Mouse (Mus musculus) midbrain, embryonic 15.5 days (tissue): ENCODE results near the gene Ddr2. TPM values are rescaled to one million over a fixed set of nuclear protein-coding genes. Genes with fewer than 3 reads are reported as not detected.

Experiments
- ATAC-seq: fragments of 200-750 bp; cut with Nextera tagmentation; replicated peaks from 2 replicates; pipeline ENCODE4 v1.8.0; 2017; ENCODE audit warnings: moderate TSS enrichment
- H3K27ac ChIP-seq: fragments of 300-500 bp; sonication (generic); 2 replicates; pipeline ENCODE4 v1.5.1; 2015; ENCODE audit warnings: mild to moderate bottlenecking, inconsistent platforms
- H3K27me3 ChIP-seq: fragments of 300-500 bp; sonication (generic); replicated peaks from 2 replicates; pipeline ENCODE4 v1.6.1; 2015; ENCODE audit warnings: inconsistent platforms
- H3K36me3 ChIP-seq: fragments of 300-500 bp; sonication (generic); replicated peaks from 2 replicates; pipeline ENCODE4 v1.6.1; 2015; ENCODE audit warnings: inconsistent platforms
- H3K4me1 ChIP-seq: fragments of 300-500 bp; sonication (generic); 2 replicates; pipeline ENCODE4 v1.6.1; 2015; ENCODE audit warnings: inconsistent platforms
- H3K4me2 ChIP-seq: fragments of 300-500 bp; sonication (generic); 2 replicates; pipeline ENCODE4 v1.6.1; 2015; ENCODE audit warnings: inconsistent platforms, mild to moderate bottlenecking, moderate library complexity
- H3K4me3 ChIP-seq: fragments of 300-500 bp; sonication (generic); 2 replicates; pipeline ENCODE4 v1.5.1; 2015; ENCODE audit warnings: mild to moderate bottlenecking, inconsistent platforms
- H3K9ac ChIP-seq: fragments of 300-500 bp; sonication (generic); 2 replicates; pipeline ENCODE4 v1.6.1; 2015; ENCODE audit warnings: mild to moderate bottlenecking, inconsistent platforms
- H3K9me3 ChIP-seq: fragments of 300-500 bp; sonication (generic); 2 replicates; pipeline ENCODE4 v1.6.1; 2016; ENCODE audit warnings: inconsistent platforms
- WGBS: fragments of 180-500 bp; shearing (Covaris S2); methylation state at CpG from one replicate; pipeline ENCODE4 v1.1.7; 2015; ENCODE audit warnings: mixed read lengths; 5-methylcytosine and 5-hydroxymethylcytosine counted together
- polyA plus RNA-seq: library from polyadenylated mRNA; unstranded; fragments of >200 nt; fragmentation: Nextera tagmentation; extraction: Ambion mirVana; gene quantifications from 2 replicates; pipeline ENCODE4 v1.2.1, GENCODE M21; 2015

Gene Ddr2
- polyA plus RNA-seq, 1 experiment from 2014 or later, result 9.4 TPM

DNA sequence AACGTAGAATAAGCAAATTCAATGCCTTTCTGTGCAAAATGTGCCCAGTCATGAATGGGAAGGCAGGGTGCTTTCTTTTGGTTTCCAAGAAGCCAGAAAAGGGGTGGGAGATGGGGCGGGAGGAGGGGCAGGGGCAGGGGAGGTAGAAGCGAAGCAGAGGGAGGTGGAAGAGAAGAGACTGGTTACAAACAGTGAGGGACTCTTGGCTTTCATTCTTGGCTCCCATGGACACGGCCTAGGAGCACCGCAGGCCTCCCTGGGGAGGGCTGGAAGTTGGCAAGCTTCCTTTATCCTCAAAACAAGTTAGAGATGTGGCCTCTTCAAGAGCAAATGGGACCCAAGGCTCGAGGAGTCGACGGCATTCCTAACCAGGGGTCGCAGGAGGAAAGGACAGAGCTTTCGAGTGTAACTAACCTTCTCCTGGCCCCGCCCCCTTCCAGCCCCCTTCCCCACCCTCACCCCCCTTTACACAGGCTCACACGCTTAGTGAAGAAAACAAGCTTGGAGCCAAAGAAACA is 182.0 kb downstream of the Ddr2 start, which contains the start of gene Ccdc190:
Ccdc190 (plus strand) TSS at position 195 of the 518 bp plus-strand sequence.
- Histone ChIP-seq H3K4me2 (peak within 1 kb of the TSS; percentile 29), H3K9ac (no peak within 1 kb of the TSS), H3K27me3 (no peaks in the 10 kb centered on the region), H3K36me3 (no peaks in the 10 kb centered on the region), H3K9me3 (no peaks in the 10 kb centered on the region), H3K27ac (peak within 1 kb of the TSS; percentile 39), H3K4me3 (peak within 1 kb of the TSS; percentile 11; the same call in 1 of the 2 replicates), H3K4me1 (peaks cover 17% of the 10 kb centered on the region)
- 6% methylated on average over 12 of the region's 12 CpGs for WGBS
- ATAC-seq, result peak; percentile 84

DNA sequence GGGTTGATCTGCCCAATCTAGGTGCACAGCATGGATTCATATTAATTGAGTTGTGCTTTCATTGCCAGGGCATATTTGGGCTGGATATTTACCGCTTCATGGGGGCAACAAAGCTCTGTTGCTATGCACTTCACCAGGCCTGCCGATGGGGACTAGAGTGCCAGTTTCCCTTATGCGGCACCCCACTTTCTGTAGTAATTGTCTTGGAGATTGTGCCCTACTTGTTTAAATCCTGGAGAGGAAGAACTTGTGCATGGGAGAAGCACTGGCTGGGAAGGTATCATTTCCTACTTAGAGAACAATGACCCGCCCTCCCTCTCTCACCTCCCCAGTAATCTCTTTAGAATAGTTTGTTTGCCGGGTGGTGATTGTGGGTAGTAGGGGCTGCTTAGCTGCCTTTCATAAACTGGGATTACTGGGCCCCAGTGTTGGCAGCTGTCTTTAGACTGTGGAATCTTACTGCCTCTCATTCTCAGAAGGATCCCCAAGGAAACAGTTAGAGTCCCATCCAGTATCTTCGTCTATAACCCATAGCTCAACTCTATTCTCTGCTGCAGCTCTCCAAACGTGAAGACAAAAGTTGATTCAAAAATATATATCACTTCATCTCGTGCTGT is 182.7 kb downstream of the Ddr2 start:
- Histone ChIP-seq H3K4me3 (no peak overlapping the region), H3K27me3 (no peaks in the 10 kb centered on the region), H3K9me3 (no peaks in the 10 kb centered on the region), H3K4me1 (peaks cover 16% of the 10 kb centered on the region), H3K27ac (peak overlapping the region; percentile 39), H3K36me3 (no peaks in the 10 kb centered on the region), H3K9ac (no peak overlapping the region), H3K4me2 (peak overlapping the region; percentile 22; the same call in 1 of the 2 replicates)
- whole genome bisulfite sequencing, result 29% methylated on average over 8 of the region's 8 CpGs
- ATAC-seq, result peak; percentile 71

DNA sequence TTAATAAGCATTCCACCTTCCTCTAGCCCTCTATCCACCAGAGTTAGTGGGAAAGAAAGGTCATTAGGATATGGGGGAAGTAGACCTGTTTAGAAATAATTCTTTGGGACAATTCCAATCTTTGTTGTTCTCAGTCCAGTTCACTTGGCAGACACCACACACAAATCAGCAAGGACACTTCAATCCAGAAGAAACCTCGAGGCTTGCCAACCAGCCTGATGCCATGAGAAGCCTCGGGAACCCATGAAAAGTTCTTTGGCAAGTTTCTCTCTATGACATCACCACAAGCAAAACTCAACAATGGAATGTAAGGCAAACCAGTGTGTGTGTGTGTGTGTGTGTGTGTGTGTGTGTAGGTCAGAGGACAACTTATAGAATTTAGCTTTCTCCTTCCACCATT is 186.0 kb downstream of the Ddr2 start:
- no peak for ATAC-seq
- no peaks in the 10 kb centered on the region for H3K9me3 ChIP-seq
- no peaks in the 10 kb centered on the region; the same call in 1 of the 2 replicates for H3K27me3 ChIP-seq
- WGBS, result 78% methylated on average over 2 of the region's 2 CpGs
- no peak overlapping the region for H3K27ac ChIP-seq
- peaks cover 5% of the 10 kb centered on the region; the same call in 1 of the 2 replicates for H3K4me1 ChIP-seq
- no peak overlapping the region for H3K4me2 ChIP-seq
- H3K9ac ChIP-seq, result no peak overlapping the region
- no peaks in the 10 kb centered on the region for H3K36me3 ChIP-seq
- H3K4me3 ChIP-seq, result no peak overlapping the region

Other genes with a start within 250 kb of the Ddr2 start
- gene Ccdc190, start 182.1 kb downstream of the Ddr2 start, polyA plus RNA-seq, result 3.3 and 4.4 TPM in 2 replicates
- gene Hsd17b7, start 141.5 kb downstream of the Ddr2 start, polyA plus RNA-seq, result 19.5 and 19.9 TPM in 2 replicates
- 58.2 and 63.2 TPM in 2 replicates for gene Uap1, start 64.2 kb upstream of the Ddr2 start, polyA plus RNA-seq
- 9.1 TPM in 2 replicates for gene Uhmk1, start 104.6 kb upstream of the Ddr2 start, polyA plus RNA-seq
- not detected in 2 replicates for gene Sh2d1b2, start 122.0 kb upstream of the Ddr2 start, polyA plus RNA-seq
- 0.06 TPM in 1 of 2 replicates, not detected in the other for gene Sh2d1b1, start 166.6 kb upstream of the Ddr2 start, polyA plus RNA-seq
- 1.6 TPM in 2 replicates for gene Gm7694, start 195.6 kb upstream of the Ddr2 start, polyA plus RNA-seq
- 1.2 and 2.0 TPM in 2 replicates for gene Spata46, start 198.0 kb upstream of the Ddr2 start, polyA plus RNA-seq